Mouse (Mus musculus) 3T3-L1 (cell line): ENCODE data around the gene Gm973.

Experiments used
- DNase-seq: peaks from one replicate; pipeline ENCODE4 v3.0.0-alpha.2; 2015; ENCODE audit warnings: low read depth, low spot score

Gene Gm973

GRCm38 (mm10) chr1:59491517-59491916 is 24.5 kb upstream of the Gm973 start:
- no peak for DNase-seq

- no peak for DNase-seq
These were observed 23.6 kb upstream of the Gm973 start for GRCm38 (mm10) chr1:59492432-59492831.

- no peak for DNase-seq
These were observed 20.1 kb upstream of the Gm973 start for GRCm38 (mm10) chr1:59495970-59496369.

DNA sequence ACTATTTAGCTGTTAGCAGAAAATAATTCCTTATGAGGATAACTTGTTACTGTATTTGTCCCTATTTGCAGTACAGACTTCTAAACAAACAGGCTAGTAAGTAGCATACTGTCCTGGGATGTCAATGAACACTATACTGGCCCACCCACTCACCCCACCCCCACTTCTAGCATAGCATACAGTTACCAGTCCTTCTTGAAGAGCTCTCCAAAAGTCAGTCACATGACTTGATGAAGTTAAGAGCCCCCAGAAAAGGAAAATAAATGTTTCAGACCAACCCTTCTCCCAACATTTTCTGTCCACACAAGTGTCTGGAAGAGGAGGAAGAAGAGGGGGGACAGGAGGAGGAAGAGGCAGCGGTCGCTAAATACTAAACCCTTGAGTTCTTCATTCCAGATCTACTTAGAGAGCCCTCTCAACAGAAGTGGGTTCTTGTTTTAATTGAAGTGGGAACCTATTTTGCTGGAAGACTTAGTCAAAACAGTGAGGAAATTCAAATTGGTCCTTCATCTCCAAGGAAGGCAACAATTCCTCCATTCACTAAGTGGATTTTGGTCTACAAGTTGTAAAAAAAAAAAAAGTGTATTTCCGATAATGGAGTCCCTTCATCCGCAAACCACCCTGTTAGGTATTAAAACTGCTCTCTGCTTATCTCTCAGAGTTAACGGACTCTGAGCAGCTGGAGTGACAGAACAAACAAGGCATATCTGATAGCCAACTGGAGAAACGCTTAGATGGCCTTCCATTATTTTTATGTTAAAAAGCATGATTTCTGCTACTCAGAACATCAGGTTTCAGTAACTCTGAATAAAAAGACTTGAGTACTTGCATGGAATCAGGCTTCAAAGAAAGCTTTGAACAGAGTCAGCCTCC is 18.1 kb upstream of the Gm973 start:
- no peak for DNase-seq

DNA sequence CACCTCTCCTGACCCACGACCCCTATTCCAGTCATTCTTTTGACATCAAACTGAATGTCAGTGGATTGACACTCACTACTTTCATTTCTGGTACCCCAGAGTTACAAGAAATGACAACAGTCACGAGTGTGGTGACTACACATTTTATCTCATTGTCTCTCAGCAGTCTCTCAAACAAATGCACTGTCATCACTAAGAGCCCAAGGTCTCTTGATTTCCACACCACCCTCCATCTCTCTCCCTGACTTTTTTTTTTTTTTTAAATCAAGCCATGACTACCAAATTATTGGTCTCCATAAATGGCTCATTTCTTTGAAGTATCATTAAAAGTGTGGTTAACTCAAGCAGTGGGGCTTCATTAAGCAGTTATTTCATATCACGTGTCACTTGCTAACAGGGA is 16.7 kb upstream of the Gm973 start:
- no peak for DNase-seq

GRCm38 (mm10) chr1:59502355-59502754 is 13.7 kb upstream of the Gm973 start:
- DNase-seq, result no peak

GRCm38 (mm10) chr1:59503659-59504301 is 12.3 kb upstream of the Gm973 start:
- DNase-seq, result no peak

DNA sequence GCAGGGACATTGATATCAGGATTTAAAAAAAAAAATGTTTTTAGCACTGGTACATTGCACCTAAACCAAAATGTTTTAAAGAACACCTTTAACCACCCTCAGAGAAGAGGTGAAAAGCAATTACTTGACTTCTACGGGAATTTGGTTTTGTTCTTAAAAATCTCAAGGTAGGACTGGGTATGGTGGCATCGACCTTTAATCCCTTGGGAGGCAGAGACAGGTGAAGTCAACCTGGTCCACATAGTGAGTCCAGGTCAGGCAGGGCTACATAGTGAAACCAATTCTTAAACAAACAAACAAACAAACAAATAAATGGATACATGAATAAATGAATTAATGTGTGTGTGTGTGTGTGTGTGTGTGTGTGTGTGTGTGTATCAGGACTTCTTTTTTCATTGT is 11.8 kb upstream of the Gm973 start:
- no peak for DNase-seq

DNA sequence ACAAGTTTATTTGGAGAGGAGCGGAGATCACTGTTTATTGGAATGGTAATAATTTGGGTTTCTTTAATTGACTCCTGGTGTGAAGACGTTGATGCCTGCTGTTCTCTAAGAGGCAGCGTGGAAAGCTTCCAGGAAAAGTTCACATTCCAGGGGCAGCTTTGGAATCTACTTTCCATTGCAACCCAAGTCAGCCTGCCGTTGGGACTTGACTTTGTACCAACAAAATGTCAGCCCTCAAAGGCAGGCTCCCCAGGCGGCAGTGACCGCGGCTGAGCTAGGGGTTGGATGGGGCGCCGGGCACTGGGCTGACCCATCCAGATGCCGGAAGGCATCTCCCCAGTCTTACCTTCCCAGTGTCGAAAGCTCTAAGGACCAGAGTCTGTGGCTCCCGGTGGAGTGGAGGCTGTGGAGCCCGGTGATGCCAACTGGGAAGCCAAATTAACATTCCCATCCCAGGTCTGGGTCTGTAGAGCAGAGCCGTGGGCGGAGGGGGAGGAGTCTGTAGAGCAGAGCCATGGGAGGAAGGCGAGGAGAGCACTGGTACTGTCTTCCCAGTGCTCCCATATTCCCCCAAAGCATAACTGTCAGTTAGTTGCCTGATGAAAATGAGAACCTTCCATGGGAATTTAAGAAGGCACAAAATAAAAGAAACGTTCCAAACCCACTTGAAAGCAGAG is 7.5 kb upstream of the Gm973 start:
- DNase-seq, result peak; percentile 49

DNA sequence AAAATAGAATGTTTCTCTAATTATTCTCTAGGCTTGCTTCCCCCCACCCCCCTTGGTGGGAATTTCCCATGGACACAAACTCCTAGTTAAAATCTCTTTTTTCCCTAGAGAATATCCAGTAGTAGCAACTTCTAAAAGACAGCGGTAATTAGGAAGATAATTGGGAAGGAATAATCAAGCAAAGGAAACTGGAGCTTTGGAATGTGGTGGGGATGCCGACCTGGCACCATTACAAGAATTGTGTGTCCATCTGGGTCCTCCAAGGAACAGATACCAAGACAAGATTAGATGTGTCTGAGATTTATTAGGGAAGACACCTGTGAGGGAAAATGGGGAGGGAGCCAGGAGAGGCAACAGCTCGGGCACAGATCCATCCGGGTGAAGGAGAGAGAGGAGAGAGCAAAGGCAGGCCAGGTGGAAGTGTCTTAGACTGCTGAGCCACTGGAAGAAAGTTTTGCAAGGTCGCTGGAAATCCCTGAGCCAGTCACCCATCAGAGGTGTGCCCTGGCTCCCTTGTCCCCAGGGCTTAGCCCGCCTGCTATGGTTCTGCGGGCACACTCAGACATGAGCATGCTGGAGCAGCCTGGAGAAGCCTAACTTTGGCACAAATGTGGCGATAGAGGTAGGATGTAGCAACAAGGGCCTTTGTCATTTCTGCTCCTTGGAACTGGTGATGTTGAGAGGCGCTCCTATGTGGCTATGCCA is 4.3 kb upstream of the Gm973 start:
- DNase-seq, result no peak

DNA sequence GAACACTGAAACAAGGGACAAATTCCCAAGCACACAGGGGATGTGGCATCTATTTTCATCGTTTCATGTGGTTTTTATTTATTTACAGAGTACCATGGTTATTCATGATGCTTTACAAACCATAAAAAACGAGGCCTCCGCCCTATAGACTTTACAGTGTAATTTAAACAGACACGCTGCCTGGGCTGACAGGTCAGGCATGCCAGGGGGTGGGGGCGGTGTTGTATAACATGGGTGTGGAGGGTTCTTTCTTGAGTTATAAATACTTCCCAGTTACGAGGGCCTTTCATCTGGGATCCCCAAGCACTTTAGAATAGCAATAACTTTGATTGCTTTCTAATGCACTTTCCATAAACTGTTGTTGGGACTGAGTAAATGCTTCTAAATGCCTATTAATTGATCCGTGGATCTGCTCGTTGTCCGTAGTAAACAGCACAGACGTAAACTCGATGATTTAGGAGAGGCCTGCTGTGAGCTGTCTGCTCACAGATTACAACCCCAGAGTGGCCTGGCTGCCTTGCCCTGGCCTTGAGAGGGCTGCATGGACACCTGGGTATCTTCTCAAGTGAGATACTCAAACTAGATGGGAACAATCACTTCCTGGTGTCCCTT is 4.3 kb downstream of the Gm973 start:
- DNase-seq, result no peak

DNA sequence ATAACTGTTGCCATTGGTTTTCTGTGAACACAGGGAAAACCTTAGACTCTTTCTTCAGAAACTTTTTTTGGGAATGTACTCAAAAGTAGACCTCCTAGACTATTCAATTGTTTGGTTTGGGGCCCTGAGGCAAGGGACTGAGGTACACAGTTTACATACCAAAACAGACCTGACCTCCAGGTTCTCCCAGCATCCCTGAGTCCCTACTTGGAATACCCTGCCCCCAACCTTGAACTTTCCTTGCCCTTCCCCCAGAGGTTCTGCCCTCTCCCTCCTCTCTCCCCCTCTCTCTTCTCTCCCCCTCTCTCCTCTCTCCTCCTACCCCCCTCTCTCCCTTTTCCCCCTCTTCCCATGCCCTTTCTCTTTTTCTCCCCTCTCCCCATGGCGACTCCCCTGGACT is 6.4 kb downstream of the Gm973 start:
- no peak for DNase-seq

- DNase-seq, result no peak
These were observed 7.4 kb downstream of the Gm973 start for GRCm38 (mm10) chr1:59523378-59523958.

GRCm38 (mm10) chr1:59524071-59524470 is 8.0 kb downstream of the Gm973 start:
- DNase-seq, result no peak

GRCm38 (mm10) chr1:59524759-59525158 is 8.7 kb downstream of the Gm973 start:
- no peak for DNase-seq

DNA sequence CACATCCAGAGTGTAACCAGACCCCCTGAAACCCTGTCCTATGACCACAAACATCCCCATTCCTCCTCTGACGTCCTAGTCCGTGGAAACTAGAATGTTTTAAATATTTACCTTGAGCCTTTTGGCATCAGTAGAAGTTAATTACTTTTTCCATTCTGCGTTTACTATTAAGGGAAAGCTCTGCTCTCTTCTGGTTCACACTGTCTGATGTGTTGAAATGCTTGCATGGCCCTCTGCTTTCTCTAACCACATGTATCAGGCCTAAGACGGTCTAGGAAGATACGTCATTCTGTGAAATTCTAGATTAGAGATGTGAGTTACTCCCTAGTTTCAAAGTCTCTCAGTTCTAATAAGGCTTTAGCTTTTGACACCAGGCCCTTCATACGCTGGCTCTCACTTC is 11.2 kb downstream of the Gm973 start:
- no peak for DNase-seq

DNA sequence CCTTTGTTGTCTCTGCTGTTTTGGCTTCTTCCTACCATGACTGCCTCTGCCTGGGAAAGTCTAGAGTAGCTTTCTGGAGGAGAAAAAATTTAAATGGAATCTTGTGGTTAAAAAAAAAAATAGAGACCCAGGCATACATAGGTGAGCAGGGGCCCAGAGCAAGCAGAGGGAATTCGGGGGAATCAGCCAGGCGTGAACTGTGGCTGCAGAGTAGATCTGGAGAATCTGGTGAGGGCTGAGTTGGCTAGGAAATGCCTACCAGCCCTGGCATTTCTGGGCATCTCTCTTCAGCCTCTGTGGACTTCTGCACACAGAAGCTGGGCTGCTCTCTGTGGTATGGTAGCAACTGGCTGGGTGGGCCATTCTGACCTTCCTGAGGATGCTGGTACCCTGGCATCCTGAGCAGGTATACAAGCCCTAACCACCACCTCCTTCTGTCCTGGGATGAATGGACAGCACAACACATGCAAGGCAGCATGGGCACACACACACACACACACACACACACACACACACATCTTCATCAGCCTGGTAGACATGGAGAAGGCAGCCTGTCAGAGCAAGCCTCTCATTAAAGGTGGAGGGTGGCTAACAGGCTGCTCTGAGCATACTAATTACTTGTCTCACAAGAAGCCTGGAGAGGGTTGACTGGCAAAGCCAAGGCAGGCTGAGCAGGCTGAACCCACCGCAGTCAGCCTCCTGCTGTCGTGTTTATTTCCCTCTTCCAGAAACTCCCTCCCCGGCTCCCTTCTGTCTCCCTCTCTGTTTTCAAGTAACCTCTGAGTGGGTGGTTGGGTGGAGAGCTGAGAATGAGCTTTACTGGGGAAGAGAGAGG is 19.1 kb downstream of the Gm973 start:
- no peak for DNase-seq

DNA sequence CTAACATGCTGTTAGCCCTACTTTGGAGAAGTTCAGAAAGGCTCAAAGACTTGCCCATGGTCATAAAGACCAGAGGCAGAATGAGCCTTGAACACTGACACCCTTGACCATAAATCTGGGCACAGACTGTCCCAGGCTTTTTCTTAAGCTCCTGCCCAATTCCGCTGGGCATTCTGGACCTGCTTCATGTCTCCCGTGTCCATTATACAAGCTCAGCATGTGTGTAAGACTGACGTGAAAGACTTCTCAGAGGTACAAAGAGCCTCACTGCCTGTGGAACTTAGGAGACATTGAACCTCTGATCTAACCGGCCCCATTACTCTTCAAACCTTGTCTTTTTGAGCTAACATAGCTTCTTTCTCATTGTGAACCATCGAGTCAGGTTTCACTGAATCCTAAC is 22.3 kb downstream of the Gm973 start:
- no peak for DNase-seq

DNA sequence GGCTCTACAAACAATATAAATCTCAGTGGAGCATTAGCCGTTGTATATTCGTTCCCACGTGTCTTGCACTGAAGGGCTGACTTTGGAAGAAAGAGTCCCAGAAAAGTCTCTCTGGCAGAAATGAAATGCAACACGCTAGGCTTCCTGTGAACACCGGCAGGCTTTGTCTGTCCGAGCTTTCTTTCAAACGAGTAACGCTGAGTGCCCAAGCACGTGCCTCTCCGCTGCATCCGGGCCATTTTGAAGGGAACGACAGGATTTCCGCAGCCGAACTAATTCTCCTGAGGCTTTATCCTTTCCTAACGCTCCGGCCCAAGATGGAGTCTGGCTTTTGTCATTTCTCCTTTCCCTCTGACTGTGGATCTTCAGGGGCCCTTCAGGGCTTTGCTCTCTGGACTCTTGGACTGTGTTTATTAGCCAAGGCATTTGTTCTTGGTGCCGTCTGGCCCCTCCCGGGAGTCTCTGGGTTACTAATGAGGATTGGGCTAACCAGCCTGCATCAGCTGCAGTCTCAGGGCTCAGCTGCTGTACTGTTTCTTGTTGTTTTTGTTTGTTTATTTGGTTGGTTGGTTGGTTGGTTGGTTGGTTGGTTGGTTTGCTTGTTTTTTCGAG is 24.6 kb downstream of the Gm973 start:
- DNase-seq, result no peak
